Mouse (Mus musculus): ENCODE measurements around the gene Frem3. TPM values are rescaled to one million over a fixed set of nuclear protein-coding genes. Genes with fewer than 3 reads are reported as not detected.

The Frem3 gene
- polyA plus RNA-seq, 1 experiment from 2014 or later, result 0.07 TPM

- Histone ChIP-seq H3K27me3 (replicated peaks; ENCODE audit: insufficient read depth, low read length) (no peaks in the 10 kb centered on the region), H3K4me3 (ENCODE audit: low read depth, low read length) (no peak overlapping the region), H3K4me2 (replicated peaks; ENCODE audit: low read depth, low read length) (no peak overlapping the region), H3K9me3 (ENCODE audit: low read length) (no peaks in the 10 kb centered on the region), H3K36me3 (ENCODE audit: insufficient read depth, low read length) (no peaks in the 10 kb centered on the region), H3K4me1 (ENCODE audit: insufficient read depth, low read depth, low read length) (no peaks in the 10 kb centered on the region), H3K9ac (replicated peaks; ENCODE audit: low read depth) (no peak overlapping the region), H3K27ac (ENCODE audit: low read length) (no peak overlapping the region)
- 41% methylated on average over 2 of the region's 2 CpGs for WGBS
- TF ChIP-seq EP300 (IDR thresholded peaks at IDR 0.05) (no peak), CTCF (IDR thresholded peaks at IDR 0.05) (no peak)
- ATAC-seq, result peak; percentile 32; the same call in 1 of the 2 replicates
- peak; percentile 24 for DNase-seq (ENCODE audit: low spot score)
Measured at GRCm38 (mm10) chr8:80577126-80577525, 33.8 kb upstream of the Frem3 start.

DNA sequence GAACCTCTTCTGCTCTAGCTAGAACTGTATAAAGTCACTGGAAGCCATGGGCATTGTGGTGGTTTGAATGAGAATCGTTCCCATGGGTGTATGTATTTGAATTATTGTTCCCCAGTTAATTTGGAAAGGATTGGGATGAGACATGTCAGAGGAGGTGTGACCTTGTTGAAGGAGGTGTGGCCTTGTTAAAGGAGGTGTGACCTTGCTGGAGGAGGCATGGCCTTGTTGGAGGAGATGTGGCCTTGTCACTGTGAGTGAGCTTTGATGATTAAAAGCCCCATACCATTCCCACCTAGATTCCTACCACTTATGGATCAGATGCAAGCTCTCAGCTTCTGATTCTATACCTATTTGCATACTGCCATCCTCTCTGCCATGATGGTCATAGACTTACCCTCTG, 31.8 kb upstream of the Frem3 start:
- H3K4me1 ChIP-seq (ENCODE audit: insufficient read depth, low read depth, low read length), result no peaks in the 10 kb centered on the region
- TF ChIP-seq CTCF (IDR thresholded peaks at IDR 0.05), result no peak
- WGBS, result 65% methylated on average over 1 of the region's 1 CpGs
- no peak for DNase-seq (ENCODE audit: low spot score)
- H3K27ac ChIP-seq (ENCODE audit: low read length), result no peak overlapping the region
- no peaks in the 10 kb centered on the region for H3K36me3 ChIP-seq (ENCODE audit: insufficient read depth, low read length)
- ATAC-seq, result no peak
- H3K4me3 ChIP-seq (ENCODE audit: low read depth, low read length), result no peak overlapping the region
- no peaks in the 10 kb centered on the region for H3K9me3 ChIP-seq (ENCODE audit: low read length)
- H3K9ac ChIP-seq (replicated peaks; ENCODE audit: low read depth), result no peak overlapping the region
- H3K4me2 ChIP-seq (replicated peaks; ENCODE audit: low read depth, low read length), result no peak overlapping the region
- no peaks in the 10 kb centered on the region for H3K27me3 ChIP-seq (replicated peaks; ENCODE audit: insufficient read depth, low read length)

GRCm38 (mm10) chr8:80592626-80593025, 18.3 kb upstream of the Frem3 start:
- no peak for ATAC-seq

GRCm38 (mm10) chr8:80600600-80601170, 10.2 kb upstream of the Frem3 start:
- DNase-seq (ENCODE audit: low spot score), result no peak
- ATAC-seq, result no peak
- Histone ChIP-seq H3K36me3 (ENCODE audit: insufficient read depth, low read length) (no peaks in the 10 kb centered on the region), H3K4me1 (ENCODE audit: insufficient read depth, low read depth, low read length) (no peaks in the 10 kb centered on the region), H3K4me2 (replicated peaks; ENCODE audit: low read depth, low read length) (no peak overlapping the region), H3K9me3 (ENCODE audit: low read length) (no peaks in the 10 kb centered on the region), H3K9ac (replicated peaks; ENCODE audit: low read depth) (no peak overlapping the region), H3K27me3 (replicated peaks; ENCODE audit: insufficient read depth, low read length) (no peaks in the 10 kb centered on the region), H3K27ac (ENCODE audit: low read length) (no peak overlapping the region), H3K4me3 (ENCODE audit: low read depth, low read length) (no peak overlapping the region)
- 73% methylated on average over 6 of the region's 6 CpGs for WGBS
- TF ChIP-seq CTCF (IDR thresholded peaks at IDR 0.05), result no peak
- TF ChIP-seq EP300 (IDR thresholded peaks at IDR 0.05), result no peak

More at GRCm38 (mm10) chr8:80592626-80593025, 18.3 kb upstream of the Frem3 start:
- no peaks in the 10 kb centered on the region for H3K27me3 ChIP-seq (replicated peaks; ENCODE audit: insufficient read depth, low read length)
- H3K4me1 ChIP-seq (ENCODE audit: insufficient read depth, low read depth, low read length), result no peaks in the 10 kb centered on the region
- 72% methylated on average over 5 of the region's 5 CpGs for WGBS
- H3K4me3 ChIP-seq (ENCODE audit: low read depth, low read length), result no peak overlapping the region
- no peak overlapping the region for H3K27ac ChIP-seq (ENCODE audit: low read length)
- no peak for TF ChIP-seq EP300 (IDR thresholded peaks at IDR 0.05)
- no peak for TF ChIP-seq CTCF (IDR thresholded peaks at IDR 0.05)
- H3K9me3 ChIP-seq (ENCODE audit: low read length), result no peaks in the 10 kb centered on the region
- H3K9ac ChIP-seq (replicated peaks; ENCODE audit: low read depth), result no peak overlapping the region
- H3K4me2 ChIP-seq (replicated peaks; ENCODE audit: low read depth, low read length), result no peak overlapping the region
- no peaks in the 10 kb centered on the region for H3K36me3 ChIP-seq (ENCODE audit: insufficient read depth, low read length)
- DNase-seq (ENCODE audit: low spot score), result no peak

DNA sequence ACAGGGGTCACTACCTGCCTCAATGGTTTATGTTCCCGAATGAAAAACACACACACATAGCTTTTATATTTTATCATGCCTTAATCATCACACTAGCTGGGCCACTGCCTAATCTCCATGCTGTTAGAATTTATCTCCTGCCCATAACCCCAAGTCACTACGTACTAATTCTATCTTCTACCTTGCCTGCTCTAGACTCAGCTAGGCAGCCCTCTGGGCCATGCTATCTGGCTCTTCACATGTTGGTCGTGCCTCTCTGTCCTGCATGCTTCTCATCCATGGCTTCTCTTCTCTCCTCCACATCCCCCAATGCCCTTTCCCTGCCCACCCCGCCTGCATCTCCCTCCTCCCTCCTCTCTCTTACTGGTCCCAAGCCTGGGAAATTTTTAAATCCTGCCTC, 9.0 kb upstream of the Frem3 start:
- H3K9me3 ChIP-seq (ENCODE audit: low read length), result no peaks in the 10 kb centered on the region
- no peaks in the 10 kb centered on the region for H3K36me3 ChIP-seq (ENCODE audit: insufficient read depth, low read length)
- no peak overlapping the region for H3K4me3 ChIP-seq (ENCODE audit: low read depth, low read length)
- ATAC-seq (no peak), DNase-seq (ENCODE audit: low spot score) (no peak)
- H3K9ac ChIP-seq (replicated peaks; ENCODE audit: low read depth), result no peak overlapping the region
- H3K4me1 ChIP-seq (ENCODE audit: insufficient read depth, low read depth, low read length), result no peaks in the 10 kb centered on the region
- no peak overlapping the region for H3K27ac ChIP-seq (ENCODE audit: low read length)
- no peaks in the 10 kb centered on the region for H3K27me3 ChIP-seq (replicated peaks; ENCODE audit: insufficient read depth, low read length)
- no peak for TF ChIP-seq EP300 (IDR thresholded peaks at IDR 0.05)
- no peak for TF ChIP-seq CTCF (IDR thresholded peaks at IDR 0.05)
- 67% methylated on average over 4 of the region's 4 CpGs for WGBS
- H3K4me2 ChIP-seq (replicated peaks; ENCODE audit: low read depth, low read length), result no peak overlapping the region

- Histone ChIP-seq H3K9me3 (ENCODE audit: low read length) (no peaks in the 10 kb centered on the region), H3K27me3 (replicated peaks; ENCODE audit: insufficient read depth, low read length) (peaks cover 11% of the 10 kb centered on the region; the same call in 1 of the 2 replicates), H3K9ac (replicated peaks; ENCODE audit: low read depth) (no peak overlapping the region), H3K4me2 (replicated peaks; ENCODE audit: low read depth, low read length) (no peak overlapping the region), H3K4me3 (ENCODE audit: low read depth, low read length) (no peak overlapping the region), H3K4me1 (ENCODE audit: insufficient read depth, low read depth, low read length) (no peaks in the 10 kb centered on the region), H3K36me3 (ENCODE audit: insufficient read depth, low read length) (no peaks in the 10 kb centered on the region), H3K27ac (ENCODE audit: low read length) (no peak overlapping the region)
- TF ChIP-seq CTCF (IDR thresholded peaks at IDR 0.05), result no peak
- TF ChIP-seq EP300 (IDR thresholded peaks at IDR 0.05), result no peak
- no peak for ATAC-seq
- WGBS, result 77% methylated on average over 4 of the region's 4 CpGs
- no peak for DNase-seq (ENCODE audit: low spot score)
Measured at GRCm38 (mm10) chr8:80607082-80607481, 3.8 kb upstream of the Frem3 start.

DNA sequence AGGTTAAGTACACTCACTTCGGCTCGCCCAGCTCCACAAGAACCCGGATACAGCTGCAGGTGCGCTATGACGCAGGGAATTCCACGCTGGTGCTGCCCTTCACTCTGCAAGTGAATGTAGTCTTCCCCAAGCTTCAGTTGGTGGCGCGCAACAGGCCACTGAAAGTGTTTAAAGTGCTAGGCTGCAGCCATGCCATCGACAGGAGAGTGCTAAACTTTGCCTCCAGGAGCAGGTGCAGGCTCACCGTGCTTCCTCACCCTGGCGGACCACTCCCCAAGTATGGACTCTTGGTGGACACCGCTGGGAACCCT, 516 bp downstream of the Frem3 start:
- Histone ChIP-seq H3K9ac (replicated peaks; ENCODE audit: low read depth) (no peak overlapping the region), H3K27ac (ENCODE audit: low read length) (no peak overlapping the region), H3K4me2 (replicated peaks; ENCODE audit: low read depth, low read length) (no peak overlapping the region), H3K4me3 (ENCODE audit: low read depth, low read length) (no peak overlapping the region), H3K27me3 (replicated peaks; ENCODE audit: insufficient read depth, low read length) (peaks cover 11% of the 10 kb centered on the region; the same call in 1 of the 2 replicates), H3K36me3 (ENCODE audit: insufficient read depth, low read length) (no peaks in the 10 kb centered on the region), H3K9me3 (ENCODE audit: low read length) (no peaks in the 10 kb centered on the region), H3K4me1 (ENCODE audit: insufficient read depth, low read depth, low read length) (no peaks in the 10 kb centered on the region)
- DNase-seq (ENCODE audit: low spot score) (no peak), ATAC-seq (no peak)
- 5% methylated on average over 12 of the region's 12 CpGs for WGBS
- TF ChIP-seq CTCF (IDR thresholded peaks at IDR 0.05) (no peak), EP300 (IDR thresholded peaks at IDR 0.05) (no peak)

Data from lung, postnatal 0 days (tissue).